Mouse (Mus musculus): Measurements from ENCODE around the gene Thoc6.

DNA sequence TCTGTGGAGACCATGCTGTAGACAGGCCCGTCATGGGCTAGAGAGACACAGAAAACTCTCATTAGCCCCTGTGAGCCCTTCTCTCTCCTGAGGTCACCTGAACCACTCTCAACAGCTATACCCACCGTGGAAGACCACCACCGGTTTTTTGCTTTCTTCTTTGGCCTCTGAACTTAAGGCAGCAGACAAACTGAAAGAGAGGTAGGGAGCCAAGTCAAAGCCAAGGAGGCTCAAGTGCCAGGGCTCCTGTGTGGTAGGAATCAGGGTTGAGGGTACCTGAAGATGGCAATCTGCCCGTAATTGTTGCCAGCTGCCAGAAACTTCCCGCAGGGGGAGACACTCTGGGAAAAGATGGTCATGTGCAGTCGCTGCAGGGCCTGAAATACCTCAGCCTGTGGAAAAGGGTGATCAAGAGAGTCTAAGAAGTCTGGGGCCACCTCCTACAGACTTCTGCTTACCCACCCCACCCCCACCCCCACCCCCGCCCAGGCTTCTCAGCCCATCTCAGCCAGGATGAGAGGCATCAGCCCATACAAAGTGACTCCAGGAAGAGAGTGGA lies 3.1 kb downstream of the Thoc6 start:
- no peak for TF ChIP-seq CTCF (IDR thresholded peaks at IDR 0.05; ENCODE audit: control insufficient read depth, insufficient read depth, insufficient read length)
- TF ChIP-seq MYOG (IDR thresholded peaks at IDR 0.05; ENCODE audit: control insufficient read depth, extremely low read depth, insufficient read length), result no peak
- TF ChIP-seq USF1 (IDR thresholded peaks at IDR 0.05; ENCODE audit: low read depth), result no peak
- no peak for TF ChIP-seq MAX (IDR thresholded peaks at IDR 0.05)
- TF ChIP-seq CEBPB (IDR thresholded peaks at IDR 0.05; ENCODE audit: low read depth), result no peak
- no peak for TF ChIP-seq MYOD1 (IDR thresholded peaks at IDR 0.05; ENCODE audit: control insufficient read depth, insufficient read length, low read depth)
